Mouse (Mus musculus) embryonic stem cell, embryonic (primary cell): Measurements from ENCODE around the gene Tbk1.

Experiments
- CTCF ChIA-PET, 4 experiments: fragments of 300-600 bp in 2 of 4; fragments of 350-600 bp in 2 of 4; sonication (Branson Sonifier 250); formaldehyde crosslinking; loops; one replicate each; lab custom pipeline; 2022; ENCODE audit warnings: inconsistent platforms in 2 of 4; lab: Charles Lee
- POLR2A ChIA-PET, 4 experiments: fragments of 300-600 bp in 2 of 4; fragments of 350-600 bp in 2 of 4; sonication (Branson Sonifier 250); formaldehyde crosslinking; loops; one replicate each; lab custom pipeline; 2022; ENCODE audit warnings: antibody characterized with exemption in 4 of 4, inconsistent platforms in 1 of 4; lab: Charles Lee

The Tbk1 gene

DNA sequence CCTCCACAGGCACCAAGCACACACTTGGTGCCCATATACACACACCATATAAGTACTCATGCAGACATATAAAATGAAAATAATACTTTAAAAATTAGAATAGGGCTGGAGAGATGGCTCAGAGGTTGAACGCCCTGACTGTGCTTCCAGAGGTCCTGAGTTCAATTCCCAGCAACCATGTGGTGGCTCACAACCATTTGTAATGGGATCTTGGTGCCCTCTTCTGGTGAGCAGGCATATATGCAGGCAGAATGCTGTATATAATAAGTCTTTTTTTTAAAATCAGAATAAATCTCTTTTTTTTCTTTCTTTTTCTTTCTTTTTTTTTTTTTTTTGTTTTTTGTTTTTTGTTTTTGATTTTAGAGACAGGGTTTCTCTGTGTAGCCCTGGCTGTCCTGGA, 57.3 kb downstream of the Tbk1 start:
- POLR2A ChIA-PET, result interaction anchor here in 1 of 4 experiments (1.2 to 1.7 kb wide), 3 partner anchors 22 to 34 kb away, joined by 3 read pairs; no protein-coding TSS in a partner anchor
- CTCF ChIA-PET, result interaction anchor here in 1 of 4 experiments (0.6 kb wide), 1 partner anchor 912 kb away, joined by 3 read pairs; no protein-coding TSS in a partner anchor

GRCm38 (mm10) chr10:121528470-121528869, 58.1 kb downstream of the Tbk1 start:
- ChIA-PET CTCF (interaction anchor here (0.6 to 1.1 kb wide), 7 partner anchors 84 to 1279 kb away, joined by 3 to 8 read pairs (median 3); no protein-coding TSS in a partner anchor), POLR2A (interaction anchor here in 2 of 4 experiments (0.9 to 1.7 kb wide), 4 partner anchors 30 to 192 kb away, joined by 3 read pairs; no protein-coding TSS in a partner anchor)

GRCm38 (mm10) chr10:121527114-121527513, 59.5 kb downstream of the Tbk1 start:
- CTCF ChIA-PET, result interaction anchor here in 3 of 4 experiments (0.5 to 1.9 kb wide), 5 partner anchors 25 to 527 kb away, joined by 3 to 5 read pairs (median 3); no protein-coding TSS in a partner anchor
- POLR2A ChIA-PET, result interaction anchor here in 3 of 4 experiments (0.6 to 1.4 kb wide), 5 partner anchors 9 to 162 kb away, joined by 3 to 4 read pairs (median 3); partner anchors contain the start of gene Gns (in 1 of the 3)

GRCm38 (mm10) chr10:121520923-121521585, 65.5 kb downstream of the Tbk1 start:
- ChIA-PET POLR2A (interaction anchor here in 2 of 4 experiments (0.6 to 2.6 kb wide), 11 partner anchors 10 to 1426 kb away, joined by 3 to 7 read pairs (median 3); partner anchors contain the start of gene Rassf3 (in 1 of the 2)), CTCF (interaction anchor here in 3 of 4 experiments (0.7 to 1.7 kb wide), 4 partner anchors 12 to 96 kb away, joined by 3 to 7 read pairs (median 5); no protein-coding TSS in a partner anchor)

- POLR2A ChIA-PET, result interaction anchor here in 1 of 4 experiments (1.2 to 2.6 kb wide), 2 partner anchors 9 to 110 kb away, joined by 3 to 7 read pairs; no protein-coding TSS in a partner anchor
- CTCF ChIA-PET, result interaction anchor here in 1 of 4 experiments (0.8 kb wide), 1 partner anchor 867 kb away, joined by 4 read pairs; no protein-coding TSS in a partner anchor
These were observed 66.9 kb downstream of the Tbk1 start for GRCm38 (mm10) chr10:121519710-121520109.

DNA sequence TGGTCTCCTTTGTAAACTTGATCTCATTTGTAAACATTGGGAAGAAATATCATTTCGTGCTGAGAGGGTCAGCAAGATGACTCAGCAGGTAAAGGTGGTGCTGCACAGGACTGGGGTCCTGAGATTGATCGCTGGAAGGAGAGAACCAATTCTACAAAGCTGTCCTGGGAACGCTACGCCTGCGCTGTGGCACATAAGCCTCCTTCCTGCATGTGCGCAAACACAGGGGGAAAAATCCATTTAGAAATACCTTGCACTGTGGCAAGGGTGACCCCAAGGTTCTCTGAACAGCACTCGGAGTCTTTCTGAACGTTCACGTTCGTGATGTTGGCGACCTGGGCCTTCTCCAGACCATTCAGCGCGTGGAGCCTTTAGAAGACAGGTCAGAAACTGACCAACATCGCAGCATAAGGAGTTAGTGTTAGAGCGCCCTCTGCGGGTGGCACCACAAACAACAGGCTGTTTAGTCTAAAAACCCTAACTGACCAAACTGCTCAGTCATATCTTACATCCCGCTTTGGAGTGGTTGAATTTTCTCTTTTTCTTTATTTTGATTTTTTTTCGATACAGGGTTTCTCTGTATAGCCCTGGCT, 70.5 kb downstream of the Tbk1 start:
- ChIA-PET POLR2A (no interaction called here), CTCF (interaction anchor here in 3 of 4 experiments (0.6 to 1.6 kb wide), 5 partner anchors 15 to 578 kb away, joined by 3 to 6 read pairs (median 4); no protein-coding TSS in a partner anchor)

GRCm38 (mm10) chr10:121509751-121510643, 76.6 kb downstream of the Tbk1 start:
- ChIA-PET CTCF (interaction anchor here in 3 of 4 experiments (0.6 to 1.4 kb wide), 3 partner anchors 23 to 485 kb away, joined by 3 to 4 read pairs (median 3); no protein-coding TSS in a partner anchor), POLR2A (interaction anchor here in 3 of 4 experiments (0.6 to 2.4 kb wide), 8 partner anchors 8 to 119 kb away, joined by 3 to 7 read pairs (median 3); partner anchors contain the start of gene Rassf3 (in 1 of the 3))

DNA sequence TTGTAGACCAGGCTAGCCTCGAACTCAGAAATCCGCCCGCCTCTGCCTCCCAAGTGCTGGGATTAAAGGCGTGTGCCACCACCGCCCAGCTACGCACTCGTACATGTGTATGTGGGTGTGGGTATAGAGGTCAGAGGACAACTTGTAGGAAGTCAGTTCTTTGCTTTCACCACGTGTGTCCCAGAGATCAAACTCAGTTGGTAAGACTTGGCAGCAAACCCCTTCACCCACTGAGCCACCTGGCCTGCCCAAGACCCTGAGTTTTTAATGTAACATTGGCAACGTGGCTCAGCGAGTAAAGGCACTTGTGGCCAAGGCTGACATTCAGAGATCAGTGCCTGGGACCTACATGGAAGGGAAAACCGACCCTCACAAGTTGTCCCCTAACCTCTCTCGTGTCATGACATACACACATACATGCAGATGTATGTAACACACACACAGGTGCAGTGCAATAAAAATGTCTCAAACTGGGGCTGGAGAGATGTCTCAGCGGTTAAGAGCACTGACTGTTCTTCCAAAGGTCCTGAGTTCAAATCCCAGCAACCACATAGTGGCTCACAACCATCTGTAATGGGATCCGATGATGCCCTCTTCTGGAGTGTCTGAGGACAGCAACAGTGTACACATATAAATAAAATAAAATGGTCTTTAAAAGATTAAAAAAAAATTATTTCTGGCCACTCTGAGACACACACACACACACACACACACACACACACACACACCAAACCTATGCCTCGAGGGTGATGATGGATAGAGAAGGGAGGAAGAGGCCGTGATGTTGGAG, 78.6 kb downstream of the Tbk1 start:
- POLR2A ChIA-PET, result interaction anchor here in 3 of 4 experiments (0.5 to 1.8 kb wide), 14 partner anchors 10 to 142 kb away, joined by 3 to 16 read pairs (median 4); partner anchors contain the start of genes Rassf3 (in 3 of the 3) and D930020B18Rik (in 1 of the 3)
- CTCF ChIA-PET, result interaction anchor here in 3 of 4 experiments (0.7 to 1.3 kb wide), 9 partner anchors 10 to 1313 kb away, joined by 3 to 8 read pairs (median 4); partner anchors contain the start of gene Rassf3 (in 1 of the 3)

DNA sequence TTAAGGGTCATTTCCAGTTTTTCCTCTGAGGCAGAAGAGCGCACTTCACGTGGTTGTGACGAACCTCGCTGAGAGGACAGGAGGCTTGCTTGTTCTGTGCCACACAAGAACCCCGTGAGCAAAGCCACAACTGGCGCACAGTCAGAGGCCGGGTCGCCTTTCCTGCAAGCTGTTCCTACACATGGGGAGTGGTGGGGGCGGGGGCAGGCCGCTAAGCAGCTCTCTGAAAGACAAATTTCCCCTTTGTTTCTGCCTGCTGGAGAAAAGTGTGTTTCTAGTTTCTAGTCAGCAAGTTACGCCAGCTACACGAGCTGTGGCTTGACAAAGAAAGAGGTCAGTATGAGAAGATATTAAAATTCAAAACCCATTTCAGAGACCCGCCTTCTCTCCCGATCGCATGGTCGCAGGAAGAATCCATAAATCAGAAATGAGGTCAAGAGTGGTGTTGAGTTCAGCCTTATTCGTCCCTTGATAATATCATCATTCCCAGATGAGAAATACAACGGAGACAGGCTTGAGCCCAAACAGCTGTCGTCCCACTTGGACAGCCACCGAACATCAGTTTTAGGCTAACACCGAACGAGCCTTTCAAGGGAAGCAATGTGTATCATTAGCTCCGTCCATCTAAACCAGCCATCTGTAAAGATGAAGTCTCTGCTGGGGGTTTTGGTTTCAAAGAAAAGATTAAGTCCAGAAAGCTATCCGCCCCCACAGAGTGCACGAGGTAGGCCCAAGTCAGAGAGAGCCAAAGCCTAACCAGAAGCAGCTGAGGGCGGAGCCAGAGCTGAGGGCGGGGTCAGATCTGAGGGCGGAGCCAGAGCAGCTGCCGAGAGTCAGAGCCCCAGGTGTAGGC, 79.6 kb downstream of the Tbk1 start:
- POLR2A ChIA-PET, result interaction anchor here in 3 of 4 experiments (0.5 to 2.2 kb wide), 20 partner anchors 9 to 141 kb away, joined by 3 to 16 read pairs (median 4); partner anchors contain the start of gene Rassf3 (in 3 of the 3)
- CTCF ChIA-PET, result interaction anchor here in 3 of 4 experiments (0.6 to 1.3 kb wide), 9 partner anchors 9 to 103 kb away, joined by 3 to 8 read pairs (median 4); partner anchors contain the start of gene Rassf3 (in 1 of the 3)

DNA sequence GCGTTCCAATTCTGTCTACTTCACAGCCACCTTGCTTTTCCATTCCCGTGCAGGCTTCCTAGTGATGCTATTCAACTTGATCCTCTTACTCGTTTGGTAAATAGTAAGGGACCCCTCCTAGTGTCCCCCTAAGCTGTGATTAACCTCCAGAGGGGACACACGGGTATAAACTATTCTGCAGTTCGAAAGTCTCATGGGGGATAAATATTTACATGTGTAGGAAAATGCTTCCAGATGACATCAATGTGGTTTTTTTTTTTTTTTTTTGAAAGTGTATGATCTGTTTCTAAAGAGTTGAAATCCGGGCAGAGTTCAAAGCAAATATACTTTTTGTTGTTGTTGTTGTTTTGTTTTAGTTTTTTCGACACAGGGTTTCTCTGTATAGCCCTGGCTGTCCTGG, 80.7 kb downstream of the Tbk1 start:
- ChIA-PET POLR2A (interaction anchor here (0.6 to 2.2 kb wide), 11 partner anchors 8 to 102 kb away, joined by 3 to 9 read pairs (median 3); partner anchors contain the start of gene Rassf3 (in 1 of the 4)), CTCF (interaction anchor here in 1 of 4 experiments (0.7 to 1.0 kb wide), 2 partner anchors 27 to 175 kb away, joined by 3 to 5 read pairs; no protein-coding TSS in a partner anchor)

- CTCF ChIA-PET, result interaction anchor here in 1 of 4 experiments (0.7 to 1.1 kb wide), 3 partner anchors 28 to 471 kb away, joined by 3 to 5 read pairs (median 4); partner anchors contain the start of gene Wif1
These were observed 81.3 kb downstream of the Tbk1 start for GRCm38 (mm10) chr10:121504973-121505911.

GRCm38 (mm10) chr10:121501160-121501559, 85.4 kb downstream of the Tbk1 start:
- CTCF ChIA-PET, result interaction anchor here in 3 of 4 experiments (0.5 to 2.0 kb wide), 9 partner anchors 12 to 1860 kb away, joined by 3 to 5 read pairs (median 4); partner anchors contain the start of gene Rassf3 (in 1 of the 3)
- POLR2A ChIA-PET, result interaction anchor here in 3 of 4 experiments (0.6 to 5.0 kb wide), 13 partner anchors 8 to 238 kb away, joined by 3 to 35 read pairs (median 5); partner anchors contain the start of genes Rassf3 (in 2 of the 3) and BC048403 (in 1 of the 3)

More at GRCm38 (mm10) chr10:121504973-121505911, 81.3 kb downstream of the Tbk1 start:
- POLR2A ChIA-PET, result interaction anchor here (0.6 to 2.2 kb wide), 19 partner anchors 9 to 121 kb away, joined by 3 to 9 read pairs (median 3); partner anchors contain the start of gene Rassf3 (in 2 of the 4)

DNA sequence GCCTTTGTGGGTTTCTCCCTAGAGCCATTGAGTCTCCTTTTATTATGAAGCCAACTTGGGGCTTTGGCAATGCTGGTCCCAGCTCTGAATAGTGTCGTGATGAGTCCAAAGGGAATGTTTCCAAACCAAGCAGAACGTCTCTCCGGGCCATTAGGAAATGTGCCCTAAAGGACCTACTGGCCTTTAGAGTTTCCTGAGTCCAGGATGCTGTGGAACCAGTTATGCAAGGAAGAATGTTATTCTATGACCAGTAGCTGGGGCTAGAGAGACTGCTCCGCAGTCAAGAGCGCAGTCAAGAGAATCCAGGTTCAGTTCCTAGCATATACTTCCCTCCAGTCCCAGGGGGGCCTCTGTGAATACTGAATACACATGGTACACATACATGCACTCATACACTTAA, 86.6 kb downstream of the Tbk1 start:
- POLR2A ChIA-PET, result interaction anchor here in 3 of 4 experiments (0.6 to 5.0 kb wide), 11 partner anchors 10 to 71 kb away, joined by 3 to 35 read pairs (median 3); partner anchors contain the start of gene Rassf3 (in 2 of the 3)
- CTCF ChIA-PET, result interaction anchor here in 3 of 4 experiments (0.7 to 1.1 kb wide), 4 partner anchors 11 to 535 kb away, joined by 3 to 11 read pairs (median 4); no protein-coding TSS in a partner anchor
